Mouse (Mus musculus): ENCODE results near the gene Por. TPM values are rescaled to one million over a fixed set of nuclear protein-coding genes. Genes with fewer than 3 reads are reported as not detected.

The Por gene
- polyA plus RNA-seq, 1 experiment: 54.2 TPM

DNA sequence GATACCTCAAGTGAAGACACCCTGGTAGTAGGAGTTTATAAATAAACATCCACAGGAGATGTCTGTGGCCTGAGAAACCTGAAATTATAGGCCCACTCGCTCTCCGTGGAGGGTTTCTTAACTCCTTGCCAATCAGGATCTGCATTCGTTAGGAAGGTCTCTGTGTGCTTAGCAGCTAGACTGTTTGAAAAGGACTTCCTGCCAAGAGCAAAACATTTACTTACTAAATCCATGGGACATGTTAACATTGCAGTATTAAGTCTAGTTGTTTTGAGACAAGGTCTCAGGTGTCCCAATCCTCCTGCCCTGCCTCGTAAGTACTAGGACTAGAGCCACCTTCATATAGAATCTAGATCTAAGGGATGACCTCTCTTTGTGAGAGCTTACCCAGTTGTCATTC is 21.4 kb downstream of the Por start:
- WGBS: 68% methylated on average over 4 of the region's 4 CpGs
- no peak for DNase-seq (ENCODE audit: low read depth, low spot score)

- WGBS: 87% methylated on average over 5 of the region's 5 CpGs
- DNase-seq (ENCODE audit: low read depth, low spot score): no peak
Measured at GRCm38 (mm10) chr5:135693281-135693853, 23.5 kb downstream of the Por start.

GRCm38 (mm10) chr5:135695277-135695721 is 25.5 kb downstream of the Por start:
- WGBS: 21% methylated on average over 7 of the region's 7 CpGs
- no peak for DNase-seq (ENCODE audit: low read depth, low spot score)

DNA sequence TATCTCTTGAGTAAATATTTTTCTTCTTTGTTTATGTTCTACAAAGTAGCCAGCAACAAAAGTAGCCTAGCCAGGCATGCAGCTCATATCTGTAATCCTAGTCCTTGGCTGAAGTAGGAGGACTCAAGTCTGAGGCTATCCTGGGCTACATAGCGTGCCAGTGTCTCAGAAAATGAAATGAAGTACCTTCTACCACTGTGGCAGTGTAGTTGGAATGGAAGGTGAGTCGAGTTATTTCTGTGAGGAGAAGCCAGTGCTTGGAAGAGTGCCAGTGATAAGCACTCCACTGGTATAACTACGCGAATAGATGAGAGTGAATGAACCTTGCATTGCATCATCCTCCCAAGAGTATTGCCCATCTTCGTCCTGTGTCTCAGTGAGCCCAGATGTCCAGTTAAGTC is 27.9 kb downstream of the Por start:
- no peak for DNase-seq (ENCODE audit: low read depth, low spot score)

GRCm38 (mm10) chr5:135701601-135702000 is 31.8 kb downstream of the Por start:
- no peak for DNase-seq (ENCODE audit: low read depth, low spot score)
- 96% methylated on average over 4 of the region's 4 CpGs for WGBS

More for the DNA sequence above, 27.9 kb downstream of the Por start:
- WGBS: 60% methylated on average over 5 of the region's 5 CpGs

- no peak for DNase-seq (ENCODE audit: low read depth, low spot score)
- WGBS: 83% methylated on average over 6 of the region's 6 CpGs
Measured at GRCm38 (mm10) chr5:135702190-135702589, 32.4 kb downstream of the Por start.

GRCm38 (mm10) chr5:135702682-135703192 is 32.9 kb downstream of the Por start:
- no peak for DNase-seq (ENCODE audit: low read depth, low spot score)
- WGBS: 63% methylated on average over 15 of the region's 15 CpGs

DNA sequence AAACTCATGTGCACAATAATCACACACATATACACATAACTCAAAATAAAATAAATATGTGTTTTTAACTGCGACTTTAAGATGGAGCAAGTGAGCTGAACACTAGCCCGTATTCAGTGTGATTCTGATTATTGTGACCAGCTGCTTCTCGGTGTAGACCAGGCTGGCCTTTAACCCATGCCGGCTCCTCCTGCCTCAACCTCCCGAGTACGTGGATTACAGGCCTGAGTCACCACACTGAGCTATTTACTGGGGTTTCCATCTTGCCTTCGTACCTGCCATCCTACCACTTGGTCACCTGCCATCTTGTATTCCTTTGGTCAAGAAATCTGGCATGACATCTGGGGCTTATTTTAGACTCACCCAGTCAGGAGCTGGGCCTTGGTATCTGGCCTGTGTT is 33.6 kb downstream of the Por start:
- no peak for DNase-seq (ENCODE audit: low read depth, low spot score)
- 91% methylated on average over 7 of the region's 7 CpGs for WGBS

DNA sequence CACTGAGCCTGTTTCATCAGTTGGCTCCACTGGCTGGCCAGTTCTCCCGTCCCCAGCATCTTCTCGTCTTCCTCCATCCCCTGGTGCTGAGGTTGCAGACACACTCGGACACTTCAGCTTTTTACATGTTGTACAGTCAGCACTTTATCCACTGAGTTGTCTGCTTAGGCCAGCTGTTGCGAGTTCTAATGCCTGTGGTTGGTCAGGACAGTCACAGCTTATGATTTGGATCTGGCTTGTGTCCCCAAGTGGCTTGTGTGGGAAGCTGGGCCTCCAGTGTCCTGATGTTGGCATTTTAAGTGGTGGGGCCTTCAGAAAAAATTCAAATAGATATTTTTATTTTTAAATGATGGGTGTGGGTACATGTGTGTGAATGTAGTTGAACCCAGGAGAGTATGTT is 35.5 kb downstream of the Por start:
- no peak for DNase-seq (ENCODE audit: low read depth, low spot score)
- WGBS: 91% methylated on average over 4 of the region's 4 CpGs

GRCm38 (mm10) chr5:135707039-135707438 is 37.2 kb downstream of the Por start:
- no peak for DNase-seq (ENCODE audit: low read depth, low spot score)
- 95% methylated on average over 13 of the region's 13 CpGs for WGBS

DNA sequence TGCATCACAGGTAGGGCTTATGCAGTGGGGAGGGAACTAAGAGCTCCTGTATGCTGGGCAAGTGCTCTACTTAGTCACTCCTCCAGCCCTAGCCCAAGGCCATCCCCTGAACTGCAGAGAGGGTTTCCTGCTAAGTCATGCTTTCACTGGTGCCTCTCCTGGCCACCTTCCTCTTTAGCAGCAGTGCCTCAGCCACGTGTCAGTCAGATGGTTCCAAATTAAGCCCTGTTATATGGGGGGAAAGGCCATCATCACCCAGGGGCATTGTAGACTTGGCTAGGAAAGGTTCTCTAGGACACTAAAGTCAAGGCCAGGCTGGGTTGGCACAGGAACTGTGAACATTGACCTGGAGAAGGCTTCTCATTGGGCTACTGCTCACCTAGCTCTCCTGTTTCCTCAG is 38.0 kb downstream of the Por start:
- DNase-seq (ENCODE audit: low read depth, low spot score): no peak
- WGBS: 52% methylated on average over 1 of the region's 1 CpGs

DNA sequence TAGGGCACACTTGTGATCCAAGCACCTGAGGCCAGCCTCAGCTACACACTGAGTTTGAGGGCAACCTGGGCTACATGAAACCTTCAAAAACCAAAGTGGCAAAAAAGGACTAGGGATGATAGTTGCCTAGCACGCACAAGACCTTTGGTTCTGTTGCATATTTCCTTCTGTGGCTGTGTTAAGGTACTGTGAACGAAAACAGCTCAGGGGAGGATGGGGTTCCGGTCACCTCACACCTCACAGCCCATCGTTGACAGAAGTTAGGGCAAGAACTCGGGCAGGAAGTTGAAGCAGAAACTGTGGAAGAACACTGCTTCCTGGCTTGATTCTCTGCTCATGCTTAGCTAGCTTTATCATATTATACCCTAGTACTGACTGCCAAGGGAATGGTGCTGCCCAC is 39.9 kb downstream of the Por start:
- 94% methylated on average over 5 of the region's 5 CpGs for WGBS
- DNase-seq (ENCODE audit: low read depth, low spot score): no peak

- no peak for DNase-seq (ENCODE audit: low read depth, low spot score)
- WGBS: 71% methylated on average over 7 of the region's 7 CpGs
Measured at GRCm38 (mm10) chr5:135710599-135711214, 40.9 kb downstream of the Por start.

DNA sequence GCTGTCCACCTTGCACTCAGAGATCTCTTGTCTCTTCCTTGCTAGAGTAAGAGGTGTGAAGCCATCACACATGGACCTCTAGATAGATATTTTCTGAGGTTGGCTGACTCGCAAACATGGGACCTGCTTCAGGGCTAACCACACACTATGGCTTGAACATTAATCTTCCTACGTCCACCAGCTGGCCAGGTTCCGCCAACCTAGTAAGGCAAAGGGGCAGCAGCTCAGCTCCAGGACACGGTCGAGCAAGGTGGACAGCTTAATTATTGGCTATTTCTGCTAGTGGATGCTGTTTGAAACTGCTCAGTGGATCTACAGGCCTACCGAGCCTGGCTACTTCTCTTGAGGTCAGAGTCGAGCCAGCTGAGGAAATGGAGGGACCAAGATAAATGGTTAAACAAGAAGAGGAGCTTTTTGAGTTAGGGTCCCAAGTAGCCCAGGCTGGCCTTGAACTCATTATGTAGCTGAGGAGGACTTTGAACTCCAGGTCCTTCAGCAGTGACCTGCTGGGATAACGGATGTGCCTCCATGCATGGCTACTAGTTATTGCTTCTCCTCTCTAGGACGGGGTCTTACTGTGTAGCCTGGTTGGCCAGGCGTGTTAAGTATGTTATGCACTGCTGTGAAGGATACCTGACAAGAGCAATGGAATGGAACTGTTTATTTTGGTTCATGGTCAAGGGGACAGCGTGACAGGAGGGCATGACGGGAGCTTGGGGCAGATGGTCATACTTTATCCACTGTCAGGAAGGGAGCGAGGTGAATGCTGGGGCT is 41.9 kb downstream of the Por start:
- 90% methylated on average over 13 of the region's 13 CpGs for WGBS
- DNase-seq (ENCODE audit: low read depth, low spot score): no peak

DNA sequence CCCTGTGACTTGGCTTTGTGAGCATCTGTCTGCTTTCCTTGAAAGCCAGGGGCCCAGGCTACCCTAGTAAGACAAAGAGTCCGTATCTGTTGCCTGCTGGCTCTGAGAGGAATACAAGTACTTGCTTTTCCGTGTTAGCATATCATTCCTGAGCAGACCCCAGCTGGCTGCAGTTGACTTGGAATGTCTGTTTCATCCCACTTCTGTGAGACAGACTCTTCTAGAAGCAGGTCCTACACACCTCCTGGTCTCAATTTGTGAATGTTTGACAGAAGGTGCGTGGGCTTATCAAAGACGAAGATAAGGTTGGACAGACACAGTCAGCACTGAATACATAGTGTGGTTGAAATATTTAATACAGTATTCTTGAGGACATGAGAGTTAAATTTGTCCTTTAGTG is 43.0 kb downstream of the Por start:
- no peak for DNase-seq (ENCODE audit: low read depth, low spot score)
- WGBS: 77% methylated on average over 4 of the region's 4 CpGs

- no peak for DNase-seq (ENCODE audit: low read depth, low spot score)
- WGBS: 59% methylated on average over 16 of the region's 16 CpGs
Measured at GRCm38 (mm10) chr5:135713441-135714218, 43.8 kb downstream of the Por start.

DNA sequence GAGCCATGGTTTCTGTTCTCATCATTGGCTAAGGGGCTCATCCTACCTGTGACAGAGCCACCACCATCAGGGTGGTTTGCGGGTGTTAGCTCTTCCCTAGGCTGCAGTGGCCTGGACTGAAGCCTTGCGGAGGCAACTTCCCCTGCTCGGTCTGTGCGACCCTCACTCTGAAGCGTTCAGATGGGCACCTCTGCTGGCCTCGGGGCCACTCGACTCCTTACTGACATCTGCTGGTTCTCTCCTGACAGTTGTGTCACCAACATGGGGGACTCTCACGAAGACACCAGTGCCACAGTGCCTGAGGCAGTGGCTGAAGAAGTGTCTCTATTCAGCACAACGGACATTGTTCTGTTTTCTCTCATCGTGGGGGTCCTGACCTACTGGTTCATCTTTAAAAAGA is 45.8 kb downstream of the Por start:
- no peak for DNase-seq (ENCODE audit: low read depth, low spot score)
- WGBS: 63% methylated on average over 10 of the region's 10 CpGs

DNA sequence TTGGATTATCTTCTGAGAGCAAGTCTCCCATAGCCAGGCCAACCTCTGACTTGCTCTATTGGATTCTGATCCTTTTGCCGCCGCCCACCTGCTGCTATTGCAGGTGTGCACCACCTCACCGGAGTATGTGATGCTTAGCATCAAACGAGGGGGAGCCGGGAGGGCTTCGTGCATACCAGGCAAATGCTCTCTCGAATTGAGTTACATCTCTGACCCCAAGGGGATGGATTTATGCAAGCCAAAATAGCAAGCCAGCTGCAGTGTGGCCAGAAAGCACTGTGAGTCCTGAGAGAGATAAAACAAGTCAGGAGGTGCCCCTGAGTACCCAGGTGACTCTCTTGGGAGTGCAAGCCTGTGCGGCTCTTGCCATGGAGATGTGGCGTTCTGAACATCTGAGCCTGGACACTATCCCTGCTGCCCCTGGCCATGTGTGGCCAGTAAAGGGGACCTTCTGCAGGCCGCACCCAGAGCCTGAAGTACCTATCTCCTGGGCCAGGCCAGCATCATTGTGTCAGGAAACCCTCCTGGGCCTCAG is 49.8 kb downstream of the Por start:
- WGBS: 90% methylated on average over 10 of the region's 10 CpGs
- no peak for DNase-seq (ENCODE audit: low read depth, low spot score)

DNA sequence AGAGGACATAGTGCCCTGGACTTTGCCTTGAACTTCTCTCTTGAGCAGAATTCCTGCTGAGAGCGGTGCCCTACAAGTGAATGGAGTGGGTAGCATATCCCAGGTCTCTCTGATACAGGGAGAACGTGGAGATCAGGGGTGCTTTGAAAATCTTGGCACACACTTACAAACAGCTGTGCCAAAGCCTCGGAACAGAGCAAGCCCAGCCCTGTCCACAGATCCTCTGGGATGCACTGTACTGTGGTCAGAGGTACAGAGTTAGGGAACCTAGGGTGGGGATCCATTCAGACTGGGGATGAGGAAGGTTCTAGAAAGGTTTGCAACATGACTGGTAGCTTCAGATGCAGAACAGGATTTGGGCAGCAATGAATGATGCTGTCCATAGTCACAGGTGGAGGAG is 50.3 kb downstream of the Por start:
- no peak for DNase-seq (ENCODE audit: low read depth, low spot score)
- 55% methylated on average over 3 of the region's 3 CpGs for WGBS

GRCm38 (mm10) chr5:135721076-135721475 is 51.2 kb downstream of the Por start:
- no peak for DNase-seq (ENCODE audit: low read depth, low spot score)
- WGBS: 96% methylated on average over 8 of the region's 8 CpGs

All from large intestine, adult 2 months (tissue).